In genomic region chr8:104789886-104790680, GRCm38 (mm10) we compare ENCODE assay signal across 9 mouse cellular contexts. TPM values are rescaled to one million over a fixed set of nuclear protein-coding genes. Genes with fewer than 3 reads are reported as not detected.
A peak's percentile ranks its signal among the peaks of the same experiment; 100 is the strongest.
DNase-seq lines count a peak whose midpoint lies in the region; ATAC-seq and TF ChIP-seq lines count a peak whose summit lies in the region.
"Had no signal": no experiment of that assay in that cellular context is flagged by ENCODE, and none has a peak within 500 bp of the region (broad histone marks: within the 10 kb centered on the region; RNA-seq: fewer than 3 reads in every experiment).

No protein-coding gene starts in this region.

- no peaks in the 10 kb centered on the region for H3K4me1 ChIP-seq in heart, adult 2 months (ENCODE audit: control insufficient read depth, insufficient read depth, low read length)
- H3K4me1 ChIP-seq in forebrain, embryonic 12.5 days: no peaks in the 10 kb centered on the region
- H3K4me1 ChIP-seq: neural tube, embryonic 12.5 days had no signal

- H3K27me3 ChIP-seq in heart, adult 2 months (ENCODE audit: control insufficient read depth, insufficient read depth, low read length): no peaks in the 10 kb centered on the region
- no peaks in the 10 kb centered on the region for H3K27me3 ChIP-seq in forebrain, embryonic 12.5 days
- H3K27me3 ChIP-seq: neural tube, embryonic 12.5 days had no signal

- TF ChIP-seq EP300 in heart, adult 2 months (IDR thresholded peaks at IDR 0.05; ENCODE audit: insufficient read depth, low read depth, low read length): no peak

- 42% methylated on average over 3 of the region's 3 CpGs for WGBS in heart, adult 2 months
- 68% methylated on average over 3 of the region's 3 CpGs for WGBS in forebrain, embryonic 12.5 days

- no peak overlapping the region for H3K4me3 ChIP-seq in heart, adult 2 months
- H3K4me3 ChIP-seq in forebrain, embryonic 12.5 days (replicated peaks): no peak overlapping the region
- H3K4me3 ChIP-seq: neural tube, embryonic 12.5 days had no signal

- no peaks in the 10 kb centered on the region for H3K9me3 ChIP-seq in forebrain, embryonic 12.5 days
- H3K9me3 ChIP-seq: neural tube, embryonic 12.5 days had no signal

- TF ChIP-seq CTCF in heart, adult 2 months (IDR thresholded peaks at IDR 0.05): peak; percentile 78

- H3K79me2 ChIP-seq in heart, adult 2 months (replicated peaks; ENCODE audit: control insufficient read depth, insufficient read depth, low read length): no peaks in the 10 kb centered on the region

- TF ChIP-seq POLR2A in heart, adult 2 months (IDR thresholded peaks at IDR 0.05; ENCODE audit: insufficient read depth, low read depth, low read length): no peak

- H3K36me3 ChIP-seq in heart, adult 2 months (ENCODE audit: control insufficient read depth, insufficient read depth, low read length): no peaks in the 10 kb centered on the region
- H3K36me3 ChIP-seq in forebrain, embryonic 12.5 days (replicated peaks): no peaks in the 10 kb centered on the region
- H3K36me3 ChIP-seq: neural tube, embryonic 12.5 days had no signal

- intact Hi-C loops in heart, adult 2 months (cut with DNase I): no loop called here

- no peak for ATAC-seq in forebrain, embryonic 12.5 days (ENCODE audit: low FRiP score)

- no peak for DNase-seq in heart, adult 2 months
- DNase-seq in heart, adult 11 months: no peak
- peak; percentile 16 for DNase-seq in thymus, postnatal 14 days
- DNase-seq in thymus, adult 18-20 months: no peak
- peak; percentile 38 for DNase-seq in embryo, embryonic 11 days
- DNase-seq in lung, postnatal 36 days: peak; percentile 71
- no peak for DNase-seq in left cerebral cortex, adult 18-20 months (ENCODE audit: low spot score in 2 of 2)

- H3K4me2 ChIP-seq in forebrain, embryonic 12.5 days: no peak overlapping the region
- H3K4me2 ChIP-seq: neural tube, embryonic 12.5 days had no signal

- H3K9ac ChIP-seq in heart, adult 2 months (ENCODE audit: low read depth, low read length): no peak overlapping the region
- no peak overlapping the region for H3K9ac ChIP-seq in forebrain, embryonic 12.5 days
- H3K9ac ChIP-seq: neural tube, embryonic 12.5 days had no signal

- H3K27ac ChIP-seq in heart, adult 2 months: no peak overlapping the region
- no peak overlapping the region for H3K27ac ChIP-seq in forebrain, embryonic 12.5 days
- H3K27ac ChIP-seq: neural tube, embryonic 12.5 days had no signal

RNA-seq across cellular contexts. Expression of gene Ces2b, which starts 41.3 kb away (rescaled TPM):
- under 1 TPM; 0.16 to 0.32 TPM for total RNA-seq in heart, adult 2 months (2021)
- 0.06 and 0.15 TPM in 2 replicates for polyA plus RNA-seq in heart, adult 2 months (2012; rRNA removed)
- not detected for total RNA-seq in left cerebral cortex, adult 18-20 months (2021)
- polyA plus RNA-seq in forebrain, embryonic 12.5 days (2016; fragmentation: Nextera tagmentation; extraction: Ambion mirVana): 0.13 and 0.17 TPM in 2 replicates

RNA-seq across cellular contexts. Expression of gene Ces2a, which starts 56.3 kb away (rescaled TPM):
- not detected for total RNA-seq in heart, adult 2 months (2021)
- 0.18 TPM in 1 of 2 replicates, not detected in the other for polyA plus RNA-seq in heart, adult 2 months (2012; rRNA removed)
- not detected for total RNA-seq in left cerebral cortex, adult 18-20 months (2021)
- polyA plus RNA-seq in forebrain, embryonic 12.5 days (2016; fragmentation: Nextera tagmentation; extraction: Ambion mirVana): not detected in 2 replicates
- polyA plus RNA-seq: neural tube, embryonic 12.5 days had no signal

RNA-seq across cellular contexts. Expression of gene Ces2c, which starts 56.8 kb away (rescaled TPM):
- total RNA-seq in heart, adult 2 months (2021): not detected
- not detected in 2 replicates for polyA plus RNA-seq in heart, adult 2 months (2012; rRNA removed)
- not detected for total RNA-seq in left cerebral cortex, adult 18-20 months (2021)
- polyA plus RNA-seq in forebrain, embryonic 12.5 days (2016; fragmentation: Nextera tagmentation; extraction: Ambion mirVana): not detected in 2 replicates
- polyA plus RNA-seq: neural tube, embryonic 12.5 days had no signal

Comparison
In these comparisons a context has a peak if more than half of its experiments do, and no peak if none do; other contexts are left out.
1. DNase-seq: peak in thymus, postnatal 14 days (single experiment), embryo, embryonic 11 days (single experiment) and lung, postnatal 36 days (single experiment); none in heart, adult 2 months (0 of 2), heart, adult 11 months (single experiment), thymus, adult 18-20 months (0 of 2) and left cerebral cortex, adult 18-20 months (0 of 2).